Comparison of ENCODE assay signal across 8 mouse cellular contexts in genomic region chr3:83763551-83764548, GRCm38 (mm10). TPM values are rescaled to one million over a fixed set of nuclear protein-coding genes. Genes with fewer than 3 reads are reported as not detected.
A peak's percentile ranks its signal among the peaks of the same experiment; 100 is the strongest.
DNase-seq lines count a peak whose midpoint lies in the region; ATAC-seq and TF ChIP-seq lines count a peak whose summit lies in the region.

No protein-coding gene starts in this region.

- WGBS in liver, postnatal 0 days (ENCODE audit: insufficient replicate concordance), result 9% methylated on average over 40 of the region's 40 CpGs
- 9% methylated on average over 40 of the region's 40 CpGs for WGBS in neural tube, embryonic 14.5 days

- no peak for TF ChIP-seq EP300 in liver, postnatal 0 days (IDR thresholded peaks at IDR 0.05; ENCODE audit: low read depth)

- DNase-seq in CD8-positive naive resting alpha-beta T cell, adult 2 months (ENCODE audit: low read depth in 2 of 2, low spot score in 2 of 2), result peak; percentile 17 to 44
- DNase-seq in c-Kit-positive CD71-negative TER-119-negative erythroid progenitor cells, embryonic 14.5 days (ENCODE audit: low read depth), result peak; percentile 48
- DNase-seq in frontal cortex, adult 2 months (ENCODE audit: extremely low spot score in 1 of 2, low spot score in 1 of 2), result peak; percentile 23 to 78
- peak; percentile 56 to 66 for DNase-seq in layer of hippocampus, adult 2 months (ENCODE audit: low spot score in 2 of 2)
- DNase-seq in liver, postnatal 0 days, result peak; percentile 79
- peak; percentile 54 for DNase-seq in testis, postnatal 14 days (ENCODE audit: low spot score)

- ATAC-seq in hematopoietic stem cell, adult 5-6 weeks (replicated peaks in 1 of 2; ENCODE audit: insufficient read depth in 1 of 2, low FRiP score in 2 of 2, low TSS enrichment in 1 of 2, low read depth in 1 of 2, poor library complexity in 2 of 2, severe bottlenecking in 2 of 2), result peak; percentile 79 to 84
- ATAC-seq in liver, postnatal 0 days, result peak; percentile 67; the same call in 1 of the 2 replicates
- ATAC-seq in neural tube, embryonic 14.5 days (ENCODE audit: low read depth), result peak; percentile 84

- no peaks in the 10 kb centered on the region for H3K36me3 ChIP-seq in liver, postnatal 0 days (replicated peaks; ENCODE audit: insufficient read depth, low read length)
- H3K36me3 ChIP-seq in neural tube, embryonic 14.5 days (ENCODE audit: control insufficient read depth, insufficient read depth, low read length), result no peaks in the 10 kb centered on the region

- no peak overlapping the region for H3K9ac ChIP-seq in liver, postnatal 0 days (replicated peaks)
- peak overlapping the region; percentile 55 for H3K9ac ChIP-seq in neural tube, embryonic 14.5 days (replicated peaks; ENCODE audit: low read depth, low read length)

- H3K4me2 ChIP-seq in liver, postnatal 0 days (ENCODE audit: low read depth, low read length), result peak overlapping the region; percentile 64
- peak overlapping the region; percentile 74 for H3K4me2 ChIP-seq in neural tube, embryonic 14.5 days (ENCODE audit: low read depth, low read length)

- no peak overlapping the region for H3K27ac ChIP-seq in layer of hippocampus, adult 2 months
- H3K27ac ChIP-seq in liver, postnatal 0 days (ENCODE audit: low read depth), result no peak overlapping the region
- H3K27ac ChIP-seq in neural tube, embryonic 14.5 days (ENCODE audit: low read depth, low read length), result no peak overlapping the region

- H3K4me3 ChIP-seq in layer of hippocampus, adult 2 months, result peak overlapping the region; percentile 55
- H3K4me3 ChIP-seq in liver, postnatal 0 days (ENCODE audit: low read depth, low read length), result peak overlapping the region; percentile 32; the same call in 1 of the 2 replicates
- peak overlapping the region; percentile 31 for H3K4me3 ChIP-seq in neural tube, embryonic 14.5 days (ENCODE audit: low read depth, low read length)

- peaks cover 10% of the 10 kb centered on the region for H3K4me1 ChIP-seq in liver, postnatal 0 days (ENCODE audit: insufficient read depth)
- peaks cover 11% of the 10 kb centered on the region; the same call in 1 of the 2 replicates for H3K4me1 ChIP-seq in neural tube, embryonic 14.5 days (ENCODE audit: control insufficient read depth, insufficient read depth, low read length)

- peak; percentile 89 for TF ChIP-seq CTCF in layer of hippocampus, adult 2 months (conservative IDR thresholded peaks at IDR 0.05)
- TF ChIP-seq CTCF in liver, postnatal 0 days (IDR thresholded peaks at IDR 0.05; ENCODE audit: low read depth), result peak; percentile 73

- peaks cover 65% of the 10 kb centered on the region for H3K27me3 ChIP-seq in liver, postnatal 0 days (ENCODE audit: insufficient read depth, low read length)
- H3K27me3 ChIP-seq in neural tube, embryonic 14.5 days (ENCODE audit: control insufficient read depth, insufficient read depth, low read length), result no peaks in the 10 kb centered on the region

- no peaks in the 10 kb centered on the region for H3K9me3 ChIP-seq in liver, postnatal 0 days (ENCODE audit: low read length)
- no peaks in the 10 kb centered on the region for H3K9me3 ChIP-seq in neural tube, embryonic 14.5 days (ENCODE audit: control insufficient read depth, low read length)

RNA-seq across cellular contexts. Expression of gene Sfrp2, which starts 2.3 kb away (rescaled TPM):
- 8.2 and 10.2 TPM in 2 replicates for polyA plus RNA-seq in frontal cortex, adult 2 months (2012; rRNA removed)
- total RNA-seq in hematopoietic stem cell, adult 5-6 weeks (2017), result not detected in 2 replicates
- 1 to 10 TPM in 1 of 2 experiments, under 1 TPM in 1; 0.90 to 1.2 TPM for total RNA-seq in layer of hippocampus, adult 2 months (2021)
- polyA plus RNA-seq in liver, postnatal 0 days (2015; fragmentation: Nextera tagmentation; extraction: Ambion mirVana), result 1.0 and 1.6 TPM in 2 replicates
- polyA plus RNA-seq in neural tube, embryonic 14.5 days (2014; fragmentation: Nextera tagmentation; extraction: Ambion mirVana), result 63.4 and 67.1 TPM in 2 replicates
